Mouse (Mus musculus) Muller cell, postnatal 12 days (primary cell): ENCODE results near the gene Klrb1c.
"Not testable (repeated sequence)": the region's sequence is repeated elsewhere in the genome, so short reads cannot be mapped to it uniquely, and the experiment has no call there.

ENCODE experiments used
- DNase-seq: peaks from one replicate; pipeline ENCODE4 v3.0.0-alpha.2; 2015; ENCODE audit errors: inconsistent ontology term

The Klrb1c gene

GRCm38 (mm10) chr6:128789115-128789514, at the start of gene Klrb1c:
Klrb1c (minus strand) TSS chr6:128789215.
- no peak for DNase-seq

GRCm38 (mm10) chr6:128837454-128838341, 48.7 kb upstream of the Klrb1c start:
- DNase-seq = peak; percentile 54

GRCm38 (mm10) chr6:128836955-128837334, 47.9 kb upstream of the Klrb1c start:
- DNase-seq = no peak

GRCm38 (mm10) chr6:128836191-128836954, 47.4 kb upstream of the Klrb1c start:
- DNase-seq = no peak

GRCm38 (mm10) chr6:128835571-128835970, 46.6 kb upstream of the Klrb1c start:
- no peak for DNase-seq

- DNase-seq = no peak
Observed at GRCm38 (mm10) chr6:128833046-128833445, 44.0 kb upstream of the Klrb1c start.

GRCm38 (mm10) chr6:128829837-128830236, 40.8 kb upstream of the Klrb1c start:
- DNase-seq = no peak

GRCm38 (mm10) chr6:128826781-128827180, 37.8 kb upstream of the Klrb1c start:
- no peak for DNase-seq

GRCm38 (mm10) chr6:128826132-128826531, 37.1 kb upstream of the Klrb1c start, which contains the start of the genes Gm44511 and Klrb1b:
Gm44511 (minus strand) TSS chr6:128826315.
Klrb1b (minus strand) TSS chr6:128826331.
- DNase-seq = no peak

- no peak for DNase-seq
Observed at GRCm38 (mm10) chr6:128818083-128818802, 29.2 kb upstream of the Klrb1c start.

- peak; percentile 19 for DNase-seq
Observed at GRCm38 (mm10) chr6:128808532-128808931, 19.5 kb upstream of the Klrb1c start.

- DNase-seq = no peak
Observed at GRCm38 (mm10) chr6:128807021-128807420, 18.0 kb upstream of the Klrb1c start.

GRCm38 (mm10) chr6:128804823-128805640, 16.0 kb upstream of the Klrb1c start:
- peak; percentile 27 for DNase-seq

- DNase-seq = peak; percentile 98
Observed at GRCm38 (mm10) chr6:128802999-128803857, 14.2 kb upstream of the Klrb1c start.

- no peak for DNase-seq
Observed at GRCm38 (mm10) chr6:128802557-128802956, 13.5 kb upstream of the Klrb1c start.

GRCm38 (mm10) chr6:128800696-128801095, 11.7 kb upstream of the Klrb1c start:
- DNase-seq = not testable (repeated sequence)

GRCm38 (mm10) chr6:128799896-128800270, 10.9 kb upstream of the Klrb1c start:
- DNase-seq = no peak

GRCm38 (mm10) chr6:128799144-128799895, 10.3 kb upstream of the Klrb1c start:
- DNase-seq = peak; percentile 85

- peak; percentile 88 for DNase-seq
Observed at GRCm38 (mm10) chr6:128798772-128799143, 9.7 kb upstream of the Klrb1c start.
